Mouse (Mus musculus) heart, adult 2 months (tissue): ENCODE data around the gene Stambp. TPM values are rescaled to one million over a fixed set of nuclear protein-coding genes. Genes with fewer than 3 reads are reported as not detected.

Experiments used
- DNase-seq, 2 experiments: peaks; one replicate each; pipeline ENCODE4 v3.0.0; 2021
- H3K27ac ChIP-seq: fragments of 200-600 bp; 2 replicates; pipeline ENCODE4 v1.8.1; 2022
- H3K27me3 ChIP-seq: fragments of 200-500 bp; 2 replicates; pipeline ENCODE4 v1.6.1; 2012; ENCODE audit warnings: mild to moderate bottlenecking, low read length, inconsistent platforms, mixed read lengths; ENCODE audit not compliant: control insufficient read depth, insufficient read depth
- H3K36me3 ChIP-seq: fragments of 200-500 bp; 2 replicates; pipeline ENCODE4 v1.6.1; 2012; ENCODE audit warnings: low read length, inconsistent platforms; ENCODE audit not compliant: control insufficient read depth, insufficient read depth
- H3K4me1 ChIP-seq: fragments of 200-500 bp; 2 replicates; pipeline ENCODE4 v1.6.1; 2011; ENCODE audit warnings: low read length; ENCODE audit not compliant: control insufficient read depth, insufficient read depth
- H3K4me3 ChIP-seq: fragments of 200-600 bp; 2 replicates; pipeline ENCODE4 v1.8.1; 2022
- H3K79me2 ChIP-seq: fragments of 200-500 bp; replicated peaks from 2 replicates; pipeline ENCODE4 v1.6.1; 2012; ENCODE audit warnings: mild to moderate bottlenecking, inconsistent platforms, low read length, moderate library complexity, mixed read lengths; ENCODE audit not compliant: control insufficient read depth, insufficient read depth
- H3K9ac ChIP-seq: fragments of 200-500 bp; 2 replicates; pipeline ENCODE4 v1.6.1; 2012; ENCODE audit warnings: low read depth, mild to moderate bottlenecking, control low read depth, inconsistent platforms, low read length, mixed read lengths
- CTCF ChIP-seq: fragments of 200-600 bp; IDR thresholded peaks from 2 replicates; pipeline ENCODE4 v1.8.1; 2022; ENCODE audit warnings: antibody characterized with exemption, mild to moderate bottlenecking, moderate library complexity
- EP300 ChIP-seq: fragments of 200-500 bp; IDR thresholded peaks from 2 replicates; pipeline ENCODE4 v1.6.1; 2011; ENCODE audit warnings: low read depth, low read length, control low read depth; ENCODE audit not compliant: insufficient read depth
- POLR2A ChIP-seq: fragments of 200-500 bp; IDR thresholded peaks from 2 replicates; pipeline ENCODE4 v1.6.1; 2011; ENCODE audit warnings: mild to moderate bottlenecking, low read depth, low read length, control low read depth; ENCODE audit not compliant: insufficient read depth
- WGBS: fragments of 180-500 bp; shearing (Covaris S2); methylation state at CpG from one replicate; pipeline ENCODE4 v1.1.7; 2018; 5-methylcytosine and 5-hydroxymethylcytosine counted together
- intact Hi-C: fragments of 180-260 bp; cut with DNase I; formaldehyde crosslinking; loops from one replicate; pipeline ENCODE4 v1.15.1; 2025
- polyA plus RNA-seq: library from polyadenylated mRNA; depleted of rRNA; stranded (reverse); fragments of >200 nt; gene quantifications from 2 replicates; pipeline ENCODE4 v1.2.3, GENCODE M21; 2012
- total RNA-seq, 2 experiments: library from RNA; stranded (reverse); gene quantifications; 2 replicates each; pipeline ENCODE4 v1.2.3; 2021

Gene Stambp
- total and polyA plus RNA-seq, 3 experiments, result 10.1 to 12.9 (median 11.9) TPM

DNA sequence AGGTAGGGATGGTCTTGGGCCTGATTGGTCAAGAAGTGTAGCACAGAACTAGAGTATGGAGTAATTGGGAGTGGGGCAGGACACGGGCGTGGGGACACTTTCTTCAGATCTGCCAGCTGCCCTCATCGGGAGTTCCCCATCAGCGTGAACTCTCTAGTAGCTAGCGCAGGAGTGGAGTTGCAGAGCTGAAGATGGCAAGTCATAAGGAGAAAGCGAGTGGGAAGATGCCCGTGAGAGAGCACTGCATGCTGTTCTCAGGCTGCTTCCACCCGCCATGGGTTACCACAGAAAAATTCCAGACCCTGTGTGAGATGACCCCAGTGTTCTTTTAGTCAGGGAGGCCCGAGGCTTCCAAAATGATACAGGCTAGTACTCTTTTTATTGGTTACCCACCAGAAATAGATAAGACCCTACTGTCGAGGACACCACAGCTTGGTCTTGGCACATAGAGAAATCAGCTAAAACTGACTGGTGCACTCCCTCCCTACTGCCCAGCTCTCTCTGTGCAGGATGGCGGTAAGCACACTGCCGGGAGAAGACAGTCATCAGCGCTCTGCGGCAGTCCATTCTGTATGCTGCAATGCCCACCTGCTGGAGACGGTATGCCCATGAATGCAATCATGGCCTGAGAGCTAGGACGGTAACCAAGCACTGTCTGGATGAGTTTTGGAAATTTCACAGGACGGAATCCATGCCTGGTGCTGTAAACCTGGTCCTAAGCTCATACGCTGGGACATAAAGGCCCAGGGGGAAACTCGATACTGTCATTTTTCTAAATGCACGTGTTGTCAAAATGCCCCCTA is 9.8 kb upstream of the Stambp start:
- H3K27ac ChIP-seq, result no peak overlapping the region
- 60% methylated on average over 20 of the region's 20 CpGs for WGBS
- H3K4me3 ChIP-seq, result no peak overlapping the region
- intact Hi-C loops, result no loop called here
- TF ChIP-seq EP300, result no peak
- TF ChIP-seq POLR2A, result no peak
- no peak for TF ChIP-seq CTCF
- DNase-seq, result no peak
- H3K4me1 ChIP-seq, result no peaks in the 10 kb centered on the region
- no peak overlapping the region for H3K9ac ChIP-seq
- H3K36me3 ChIP-seq, result no peaks in the 10 kb centered on the region
- H3K79me2 ChIP-seq, result no peaks in the 10 kb centered on the region
- H3K27me3 ChIP-seq, result no peaks in the 10 kb centered on the region

DNA sequence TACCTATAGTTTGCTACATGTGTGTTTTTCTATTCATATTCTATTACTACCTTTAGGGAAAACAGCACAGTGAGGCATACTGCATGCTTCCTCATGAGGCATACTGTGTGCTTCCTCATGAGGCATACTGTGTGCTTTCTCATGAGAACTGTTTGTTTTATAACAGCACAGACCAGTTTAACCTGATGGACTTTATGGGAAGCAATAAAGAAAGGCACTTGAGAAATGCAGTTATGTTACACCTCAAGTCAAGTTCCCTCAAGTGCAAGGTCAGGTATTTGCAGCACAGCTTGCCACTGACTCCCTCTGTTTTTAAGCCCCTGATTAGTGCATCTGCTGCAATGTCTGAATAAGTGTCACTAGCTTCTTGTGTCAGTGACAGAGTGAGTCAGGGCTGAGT is 5.0 kb upstream of the Stambp start:
- no peak overlapping the region for H3K27ac ChIP-seq
- no peaks in the 10 kb centered on the region; the same call in 1 of the 2 replicates for H3K4me1 ChIP-seq
- no peak for TF ChIP-seq EP300
- TF ChIP-seq POLR2A, result no peak
- TF ChIP-seq CTCF, result no peak
- no peak overlapping the region for H3K4me3 ChIP-seq
- intact Hi-C loops, result no loop called here
- H3K27me3 ChIP-seq, result no peaks in the 10 kb centered on the region
- H3K36me3 ChIP-seq, result no peaks in the 10 kb centered on the region
- H3K79me2 ChIP-seq, result no peaks in the 10 kb centered on the region
- H3K9ac ChIP-seq, result no peak overlapping the region
- no peak for DNase-seq

DNA sequence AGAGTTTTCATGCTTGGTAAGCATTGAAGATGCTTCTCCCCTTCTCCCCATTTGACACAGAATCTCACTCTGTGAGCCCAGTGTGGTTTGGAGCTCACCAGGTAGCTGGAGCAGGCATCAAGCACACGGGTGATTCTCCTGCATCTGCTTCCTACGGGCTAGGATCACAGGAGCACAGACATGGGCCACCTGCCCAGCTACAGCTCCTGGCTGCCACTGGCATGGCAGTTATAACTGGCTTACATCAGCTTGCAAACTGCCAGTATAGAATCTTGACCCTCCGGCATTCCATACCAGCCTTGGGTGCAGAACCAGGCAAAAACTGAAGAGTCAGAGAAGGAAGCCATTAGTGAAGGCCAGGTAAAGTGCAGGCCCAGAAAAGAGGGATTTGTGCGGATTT is 3.1 kb upstream of the Stambp start:
- DNase-seq, result no peak
- no peak overlapping the region for H3K9ac ChIP-seq
- TF ChIP-seq POLR2A, result no peak
- no peak for TF ChIP-seq EP300
- no peak for TF ChIP-seq CTCF
- H3K27me3 ChIP-seq, result no peaks in the 10 kb centered on the region
- H3K4me1 ChIP-seq, result no peaks in the 10 kb centered on the region; the same call in 1 of the 2 replicates
- no peaks in the 10 kb centered on the region for H3K36me3 ChIP-seq
- intact Hi-C loops, result no loop called here
- 80% methylated on average over 4 of the region's 4 CpGs for WGBS
- H3K79me2 ChIP-seq, result no peaks in the 10 kb centered on the region
- no peak overlapping the region for H3K4me3 ChIP-seq
- H3K27ac ChIP-seq, result no peak overlapping the region

DNA sequence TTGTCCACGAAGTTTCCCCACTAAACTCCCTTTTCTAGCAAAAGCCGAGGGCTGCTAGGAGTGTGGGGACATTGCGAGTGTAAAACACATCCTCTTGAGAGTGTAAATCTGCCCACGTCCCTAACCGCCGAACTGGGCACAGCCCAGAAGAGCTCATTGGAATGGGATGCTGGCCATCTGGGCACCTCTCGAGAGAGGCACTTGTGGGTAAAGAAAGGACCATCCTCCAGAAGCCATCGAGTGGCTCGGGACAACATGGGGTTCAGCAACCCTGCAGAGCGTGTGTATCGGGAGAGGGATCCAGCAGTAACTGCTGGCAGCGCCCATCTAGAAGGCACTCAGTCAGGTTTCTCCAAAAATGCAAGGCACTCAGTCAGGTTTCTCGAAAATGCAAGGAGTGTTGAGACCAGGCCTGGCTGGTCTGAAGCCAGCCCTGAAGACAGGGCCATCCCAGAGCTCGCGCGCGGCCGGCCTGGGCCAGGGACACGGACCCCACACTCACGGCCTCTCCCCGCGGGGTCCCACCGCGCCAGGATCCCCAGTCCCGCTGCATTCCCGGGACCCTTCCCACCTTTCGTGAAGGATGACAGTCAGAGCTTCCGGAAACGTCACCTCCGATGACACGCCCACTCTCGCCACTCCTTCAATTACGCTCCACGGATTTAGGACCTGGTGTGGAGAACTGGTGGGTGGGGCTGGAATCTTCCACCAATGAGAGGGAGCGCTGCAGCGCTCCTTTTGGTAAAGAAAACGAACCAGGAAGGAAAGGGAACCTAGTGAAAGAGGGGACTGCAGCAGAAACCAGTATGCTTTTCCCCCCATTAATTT is 475 bp downstream of the Stambp start:
- TF ChIP-seq CTCF (no peak), POLR2A (no peak; the same call in 1 of the 2 replicates), EP300 (0 out of 2 replicates have a peak, but pooled peaks have one; percentile 12)
- 3% methylated on average over 37 of the region's 37 CpGs for WGBS
- intact Hi-C loops, result loop anchor here (5.0 kb wide), 1 partner anchor 225 kb away; the partner anchor contains the start of gene Bola3

DNA sequence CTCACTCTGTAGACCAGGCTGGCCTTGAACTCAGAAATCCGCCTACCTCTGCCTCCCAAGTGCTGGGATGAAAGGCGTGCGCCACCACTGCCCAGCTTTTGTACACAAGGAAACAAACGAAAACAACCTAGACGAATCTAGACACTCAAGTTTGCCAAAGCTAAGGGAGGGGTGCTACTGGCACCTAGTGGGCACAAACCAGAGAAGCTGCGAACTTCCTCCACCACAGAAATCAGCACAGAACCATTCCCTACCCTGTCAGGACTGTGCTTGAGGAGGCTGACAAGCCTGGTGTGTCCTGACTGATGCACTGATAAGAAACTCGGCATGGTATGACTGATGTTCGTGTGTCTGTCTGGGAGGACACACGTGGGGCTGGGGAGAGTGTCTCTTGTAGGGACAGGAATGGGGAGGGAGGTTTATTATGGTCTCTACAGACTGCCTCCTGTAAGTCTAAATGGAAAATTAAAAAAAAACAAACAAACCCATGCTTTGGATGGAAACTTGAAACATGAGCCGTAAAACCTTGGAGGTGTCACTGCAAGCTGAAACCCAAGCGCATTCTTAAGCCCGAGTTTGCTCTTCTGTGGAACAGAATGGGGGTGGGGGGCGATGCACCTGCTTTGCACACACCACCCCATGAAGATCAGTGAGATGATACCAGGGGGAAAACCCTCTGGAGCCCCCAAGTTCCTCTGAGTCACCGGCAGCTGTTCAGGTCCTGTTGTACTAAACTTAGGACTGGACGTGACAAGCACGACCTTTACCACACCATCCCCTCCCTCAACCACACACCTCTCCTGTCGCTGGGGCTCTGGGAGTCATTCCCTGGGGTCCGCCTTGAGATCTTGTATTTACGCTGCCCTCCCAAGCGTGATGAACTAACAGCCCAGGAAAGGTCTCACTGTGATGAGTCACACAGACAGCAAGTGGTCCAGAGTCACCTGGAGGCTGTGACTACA is 3.3 kb downstream of the Stambp start:
- no peaks in the 10 kb centered on the region for H3K27me3 ChIP-seq
- no peaks in the 10 kb centered on the region for H3K36me3 ChIP-seq
- H3K27ac ChIP-seq, result no peak overlapping the region
- H3K4me1 ChIP-seq, result no peaks in the 10 kb centered on the region; the same call in 1 of the 2 replicates
- no peak overlapping the region for H3K9ac ChIP-seq
- H3K4me3 ChIP-seq, result no peak overlapping the region
- no peak for DNase-seq
- no peaks in the 10 kb centered on the region; the same call in 1 of the 2 replicates for H3K79me2 ChIP-seq
- TF ChIP-seq POLR2A, result no peak
- 0 out of 2 replicates have a peak, but pooled peaks have one; percentile 25 for TF ChIP-seq CTCF
- WGBS, result 72% methylated on average over 20 of the region's 20 CpGs
- intact Hi-C loops, result no loop called here

More for the DNA sequence above, 475 bp downstream of the Stambp start:
- DNase-seq, result peak; percentile 90 to 91
- no peaks in the 10 kb centered on the region for H3K27me3 ChIP-seq
- peak overlapping the region; percentile 94 for H3K4me3 ChIP-seq
- no peaks in the 10 kb centered on the region; the same call in 1 of the 2 replicates for H3K4me1 ChIP-seq
- no peaks in the 10 kb centered on the region for H3K36me3 ChIP-seq
- H3K27ac ChIP-seq, result peak overlapping the region; percentile 80
- H3K79me2 ChIP-seq, result no peaks in the 10 kb centered on the region; the same call in 1 of the 2 replicates
- H3K9ac ChIP-seq, result peak overlapping the region; percentile 83
